Mouse (Mus musculus) liver, embryonic 14.5 days (tissue): Measurements from ENCODE around the gene Nubp2.
A peak's percentile ranks its signal among the peaks of the same experiment; 100 is the strongest.

Experiments
- CTCF ChIP-seq: IDR thresholded peaks from 2 replicates; pipeline ENCODE4 v1.5.1; 2016; ENCODE audit warnings: antibody characterized with exemption, low read depth, control low read depth
- EP300 ChIP-seq: IDR thresholded peaks from 2 replicates; pipeline ENCODE4 v1.6.1; 2016; ENCODE audit warnings: antibody characterized with exemption, low read depth

- TF ChIP-seq CTCF (peak; percentile 90), EP300 (no peak)
Measured at GRCm38 (mm10) chr17:24841133-24841532, 45.0 kb downstream of the Nubp2 start.
